Comparison of ENCODE assay signal across 13 mouse cellular contexts in the genomic region with DNA sequence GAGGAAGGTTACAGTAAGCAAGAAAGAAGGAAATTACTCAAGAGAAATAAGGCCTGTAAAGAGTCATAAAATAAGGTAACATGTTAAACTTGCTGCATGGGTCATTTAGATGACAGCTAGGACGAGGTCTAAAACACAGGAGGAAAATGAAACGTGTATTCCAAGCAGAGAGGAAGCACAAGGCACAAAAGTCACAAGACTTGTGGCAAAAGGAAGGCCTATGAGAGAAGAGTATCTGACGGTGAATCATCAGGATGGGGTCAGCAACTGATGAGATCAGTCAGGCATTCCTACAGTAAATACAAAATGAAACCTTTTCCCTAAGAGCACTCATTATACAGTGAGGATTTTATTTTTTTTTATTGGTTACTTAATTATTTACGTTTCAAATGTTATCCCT.
"Had no signal": no experiment of that assay in that cellular context is flagged by ENCODE, and none has a peak within 500 bp of the region (broad histone marks: within the 10 kb centered on the region; RNA-seq: fewer than 3 reads in every experiment).

No protein-coding gene starts in this region.

- ATAC-seq: liver, embryonic 12.5 days; midbrain, embryonic 13.5 days had no signal

- H3K4me3 ChIP-seq: kidney, embryonic 15.5 days; limb, embryonic 15.5 days; liver, embryonic 12.5 days; lung, embryonic 15.5 days; midbrain, embryonic 13.5 days; neural tube, embryonic 15.5 days; stomach, embryonic 15.5 days had no signal

- H3K27me3 ChIP-seq: kidney, embryonic 15.5 days; limb, embryonic 15.5 days; liver, embryonic 12.5 days; lung, embryonic 15.5 days; midbrain, embryonic 13.5 days; neural tube, embryonic 15.5 days; stomach, embryonic 15.5 days had no signal

- DNase-seq: kidney, adult 2 months; kidney, postnatal 14 days; lung, postnatal 14 days; right cerebral cortex, postnatal 4 days; spleen, adult 18-20 months; thymus, postnatal 4 days had no signal

- H3K27ac ChIP-seq: kidney, embryonic 15.5 days; limb, embryonic 15.5 days; liver, embryonic 12.5 days; lung, embryonic 15.5 days; midbrain, embryonic 13.5 days; neural tube, embryonic 15.5 days; stomach, embryonic 15.5 days had no signal

- H3K36me3 ChIP-seq: kidney, embryonic 15.5 days; limb, embryonic 15.5 days; liver, embryonic 12.5 days; lung, embryonic 15.5 days; midbrain, embryonic 13.5 days; neural tube, embryonic 15.5 days; stomach, embryonic 15.5 days had no signal
